Mouse (Mus musculus) G1E (cell line): Measurements from ENCODE around the gene Mapk8ip3. TPM values are rescaled to one million over a fixed set of nuclear protein-coding genes. Genes with fewer than 3 reads are reported as not detected.

Source experiments
- ATAC-seq: 2 replicates; pipeline ENCODE4 v1.8.0; 2016; ENCODE audit warnings: mild to moderate bottlenecking; ENCODE audit not compliant: insufficient number of reproducible peaks, poor library complexity, low FRiP score, severe bottlenecking; ENCODE audit errors: extremely low read depth
- DNase-seq: peaks from one replicate; pipeline ENCODE4 v3.0.0; 2012; ENCODE audit warnings: low spot score
- H3K27me3 ChIP-seq: 2 replicates; pipeline ENCODE4 v1.6.1; 2012; ENCODE audit warnings: mild to moderate bottlenecking, low read length, inconsistent platforms; ENCODE audit not compliant: insufficient read depth
- H3K36me3 ChIP-seq: replicated peaks from 2 replicates; pipeline ENCODE3; 2012; ENCODE audit warnings: mild to moderate bottlenecking, inconsistent platforms
- H3K4me1 ChIP-seq: 2 replicates; pipeline ENCODE4 v1.6.1; 2012; ENCODE audit warnings: low read depth, low read length, inconsistent platforms, mixed read lengths; ENCODE audit not compliant: insufficient read depth
- H3K4me3 ChIP-seq: 2 replicates; pipeline ENCODE4 v1.5.1; 2012; ENCODE audit warnings: low read depth, mild to moderate bottlenecking, inconsistent platforms, low read length, moderate library complexity, mixed read lengths
- H3K9me3 ChIP-seq: replicated peaks from 2 replicates; pipeline ENCODE4 v1.6.1; 2012; ENCODE audit warnings: inconsistent platforms
- CTCF ChIP-seq: IDR thresholded peaks from 2 replicates; pipeline ENCODE4 v1.5.1; 2012; ENCODE audit warnings: low read depth, low read length, inconsistent platforms, mixed read lengths
- GATA1 ChIP-seq: IDR thresholded peaks from 2 replicates; pipeline ENCODE4 v1.6.1; 2012; ENCODE audit warnings: borderline replicate concordance, low read length, inconsistent platforms, mixed read lengths
- GATA2 ChIP-seq: IDR thresholded peaks from 2 replicates; pipeline ENCODE4 v1.6.1; 2012; ENCODE audit warnings: low read depth, low read length, inconsistent platforms, borderline replicate concordance
- POLR2AphosphoS5 ChIP-seq: IDR thresholded peaks from 2 replicates; pipeline ENCODE4 v1.6.1; 2012; ENCODE audit warnings: low read depth, low read length, inconsistent platforms; ENCODE audit not compliant: insufficient replicate concordance
- TAL1 ChIP-seq: conservative IDR thresholded peaks from 2 replicates; pipeline ENCODE4 v1.6.1; 2012; ENCODE audit warnings: low read depth, low read length, inconsistent platforms, mixed read lengths
- polyA plus RNA-seq: library from polyadenylated mRNA; stranded (reverse); fragments of >175 nt; gene quantifications from 2 replicates; pipeline ENCODE4 v1.2.3, GENCODE M21; 2012
- total RNA-seq, 2 experiments: library from RNA; stranded (forward) in 1 of 2; stranded (reverse) in 1 of 2; fragments of 200-1000 nt in 1 of 2; fragments of >200 nt in 1 of 2; fragmentation: Nextera tagmentation in 1 of 2; gene quantifications; 2 replicates each; pipeline ENCODE4 v1.2.3; 2014 to 2017

Mapk8ip3 gene
- total and polyA plus RNA-seq, 3 experiments = 32.4 to 122 (median 39.7) TPM

- no peaks in the 10 kb centered on the region for H3K27me3 ChIP-seq
- TF ChIP-seq GATA2 = no peak
- no peak for TF ChIP-seq CTCF
- no peak for TF ChIP-seq POLR2AphosphoS5
- TF ChIP-seq TAL1 = no peak
- TF ChIP-seq GATA1 = no peak
- H3K9me3 ChIP-seq = no peaks in the 10 kb centered on the region
- ATAC-seq = no peak
- H3K4me3 ChIP-seq = peak overlapping the region; percentile 81
- DNase-seq = no peak
- H3K4me1 ChIP-seq = peaks cover 17% of the 10 kb centered on the region
- peaks cover 34% of the 10 kb centered on the region for H3K36me3 ChIP-seq
Observed at GRCm38 (mm10) chr17:24848600-24849031, 88.2 kb downstream of the Mapk8ip3 start.

- Histone ChIP-seq H3K36me3 (peaks cover 23% of the 10 kb centered on the region), H3K27me3 (no peaks in the 10 kb centered on the region), H3K4me1 (peaks cover 15% of the 10 kb centered on the region), H3K4me3 (no peak overlapping the region), H3K9me3 (no peaks in the 10 kb centered on the region)
- DNase-seq (no peak), ATAC-seq (no peak)
- TF ChIP-seq POLR2AphosphoS5 (no peak), TAL1 (no peak), GATA2 (no peak), GATA1 (no peak)
Observed at GRCm38 (mm10) chr17:24847386-24847785, 89.4 kb downstream of the Mapk8ip3 start.

- H3K4me1 ChIP-seq = peaks cover 13% of the 10 kb centered on the region
- no peak overlapping the region for H3K4me3 ChIP-seq
- DNase-seq = no peak
- TF ChIP-seq POLR2AphosphoS5 = no peak
- TF ChIP-seq CTCF = no peak
- no peak for TF ChIP-seq GATA2
- no peak for TF ChIP-seq TAL1
- no peak for TF ChIP-seq GATA1
- peaks cover 20% of the 10 kb centered on the region for H3K36me3 ChIP-seq
- ATAC-seq = no peak
- peaks cover 6% of the 10 kb centered on the region; the same call in 1 of the 2 replicates for H3K27me3 ChIP-seq
- no peaks in the 10 kb centered on the region for H3K9me3 ChIP-seq
Observed at GRCm38 (mm10) chr17:24844525-24844924, 92.3 kb downstream of the Mapk8ip3 start.

GRCm38 (mm10) chr17:24842631-24843030, 94.1 kb downstream of the Mapk8ip3 start:
- H3K36me3 ChIP-seq = peaks cover 17% of the 10 kb centered on the region
- TF ChIP-seq CTCF (no peak), GATA2 (no peak), TAL1 (no peak), GATA1 (no peak), POLR2AphosphoS5 (no peak)
- ATAC-seq (no peak), DNase-seq (no peak)
- peaks cover 6% of the 10 kb centered on the region; the same call in 1 of the 2 replicates for H3K27me3 ChIP-seq
- peaks cover 7% of the 10 kb centered on the region for H3K4me1 ChIP-seq
- H3K9me3 ChIP-seq = no peaks in the 10 kb centered on the region
- H3K4me3 ChIP-seq = no peak overlapping the region

Other genes starting within 250 kb of the Mapk8ip3 start
Only the 20 nearest of the 29 such genes appear.
- gene Ndufb10, start 212.5 kb downstream of the Mapk8ip3 start, total RNA-seq (2014; fragmentation: Nextera tagmentation) = 54.6 and 63.5 TPM in 2 replicates
- gene Ndufb10, start 212.5 kb downstream of the Mapk8ip3 start, total RNA-seq (2017) = 185 and 206 TPM in 2 replicates
- gene Ndufb10, start 212.5 kb downstream of the Mapk8ip3 start, polyA plus RNA-seq = 372 and 429 TPM in 2 replicates
- not detected in 2 replicates for gene Rpl3l, start 209.2 kb downstream of the Mapk8ip3 start, total RNA-seq (2014; fragmentation: Nextera tagmentation)
- 0.17 TPM in 1 of 2 replicates, not detected in the other for gene Rpl3l, start 209.2 kb downstream of the Mapk8ip3 start, total RNA-seq (2017)
- 0.07 TPM in 1 of 2 replicates, not detected in the other for gene Rpl3l, start 209.2 kb downstream of the Mapk8ip3 start, polyA plus RNA-seq
- gene Msrb1, start 200.3 kb downstream of the Mapk8ip3 start, total RNA-seq (2014; fragmentation: Nextera tagmentation) = 62.0 and 76.8 TPM in 2 replicates
- gene Msrb1, start 200.3 kb downstream of the Mapk8ip3 start, total RNA-seq (2017) = 34.6 and 39.2 TPM in 2 replicates
- 10.1 and 14.6 TPM in 2 replicates for gene Msrb1, start 200.3 kb downstream of the Mapk8ip3 start, polyA plus RNA-seq
- gene Hs3st6, start 184.0 kb downstream of the Mapk8ip3 start, total RNA-seq (2014; fragmentation: Nextera tagmentation) = not detected in 2 replicates
- gene Hs3st6, start 184.0 kb downstream of the Mapk8ip3 start, total RNA-seq (2017) = not detected in 2 replicates
- not detected in 2 replicates for gene Hs3st6, start 184.0 kb downstream of the Mapk8ip3 start, polyA plus RNA-seq
- 7.6 and 8.4 TPM in 2 replicates for gene Meiob, start 132.7 kb downstream of the Mapk8ip3 start, total RNA-seq (2014; fragmentation: Nextera tagmentation)
- gene Meiob, start 132.7 kb downstream of the Mapk8ip3 start, total RNA-seq (2017) = 1.9 and 2.1 TPM in 2 replicates
- gene Meiob, start 132.7 kb downstream of the Mapk8ip3 start, polyA plus RNA-seq = 0.07 and 0.13 TPM in 2 replicates
- 16.8 and 22.3 TPM in 2 replicates for gene Hagh, start 96.8 kb downstream of the Mapk8ip3 start, total RNA-seq (2014; fragmentation: Nextera tagmentation)
- 30.4 and 34.7 TPM in 2 replicates for gene Hagh, start 96.8 kb downstream of the Mapk8ip3 start, total RNA-seq (2017)
- 22.1 and 22.3 TPM in 2 replicates for gene Hagh, start 96.8 kb downstream of the Mapk8ip3 start, polyA plus RNA-seq
- gene Fahd1, start 86.6 kb downstream of the Mapk8ip3 start, total RNA-seq (2014; fragmentation: Nextera tagmentation) = 7.9 and 10.8 TPM in 2 replicates
- gene Fahd1, start 86.6 kb downstream of the Mapk8ip3 start, total RNA-seq (2017) = 16.1 TPM in 2 replicates
- gene Fahd1, start 86.6 kb downstream of the Mapk8ip3 start, polyA plus RNA-seq = 3.9 and 4.5 TPM in 2 replicates
- not detected in 2 replicates for gene Igfals, start 71.0 kb downstream of the Mapk8ip3 start, total RNA-seq (2014; fragmentation: Nextera tagmentation)
- gene Igfals, start 71.0 kb downstream of the Mapk8ip3 start, total RNA-seq (2017) = 0.12 and 0.16 TPM in 2 replicates
- 0.10 and 0.12 TPM in 2 replicates for gene Igfals, start 71.0 kb downstream of the Mapk8ip3 start, polyA plus RNA-seq
- gene Nubp2, start 50.6 kb downstream of the Mapk8ip3 start, total RNA-seq (2014; fragmentation: Nextera tagmentation) = 92.9 and 95.7 TPM in 2 replicates
- 46.9 and 58.5 TPM in 2 replicates for gene Nubp2, start 50.6 kb downstream of the Mapk8ip3 start, total RNA-seq (2017)
- gene Nubp2, start 50.6 kb downstream of the Mapk8ip3 start, polyA plus RNA-seq = 79.9 and 103 TPM in 2 replicates
- 10.9 and 12.8 TPM in 2 replicates for gene Spsb3, start 50.3 kb downstream of the Mapk8ip3 start, total RNA-seq (2014; fragmentation: Nextera tagmentation)
- 15.9 and 19.7 TPM in 2 replicates for gene Spsb3, start 50.3 kb downstream of the Mapk8ip3 start, total RNA-seq (2017)
- gene Spsb3, start 50.3 kb downstream of the Mapk8ip3 start, polyA plus RNA-seq = 35.1 and 42.6 TPM in 2 replicates
- gene Eme2, start 41.9 kb downstream of the Mapk8ip3 start, total RNA-seq (2014; fragmentation: Nextera tagmentation) = 3.4 and 6.5 TPM in 2 replicates
- gene Eme2, start 41.9 kb downstream of the Mapk8ip3 start, total RNA-seq (2017) = 18.2 and 19.4 TPM in 2 replicates
- gene Eme2, start 41.9 kb downstream of the Mapk8ip3 start, polyA plus RNA-seq = 9.4 and 12.1 TPM in 2 replicates
- gene Mrps34, start 41.9 kb downstream of the Mapk8ip3 start, total RNA-seq (2014; fragmentation: Nextera tagmentation) = 28.8 and 30.8 TPM in 2 replicates
- 15.6 and 21.1 TPM in 2 replicates for gene Mrps34, start 41.9 kb downstream of the Mapk8ip3 start, total RNA-seq (2017)
- 81.7 and 82.8 TPM in 2 replicates for gene Mrps34, start 41.9 kb downstream of the Mapk8ip3 start, polyA plus RNA-seq
- gene Nme3, start 40.5 kb downstream of the Mapk8ip3 start, total RNA-seq (2014; fragmentation: Nextera tagmentation) = 5.6 and 9.5 TPM in 2 replicates
- gene Nme3, start 40.5 kb downstream of the Mapk8ip3 start, total RNA-seq (2017) = 29.0 and 32.5 TPM in 2 replicates
- 20.2 and 26.8 TPM in 2 replicates for gene Nme3, start 40.5 kb downstream of the Mapk8ip3 start, polyA plus RNA-seq
- gene Jpt2, start 23.7 kb upstream of the Mapk8ip3 start, total RNA-seq (2014; fragmentation: Nextera tagmentation) = 79.9 and 83.5 TPM in 2 replicates
- gene Jpt2, start 23.7 kb upstream of the Mapk8ip3 start, total RNA-seq (2017) = 71.2 and 72.3 TPM in 2 replicates
- gene Jpt2, start 23.7 kb upstream of the Mapk8ip3 start, polyA plus RNA-seq = 25.9 and 28.8 TPM in 2 replicates
- gene Cramp1l, start 78.8 kb upstream of the Mapk8ip3 start, total RNA-seq (2014; fragmentation: Nextera tagmentation) = 37.7 and 39.5 TPM in 2 replicates
- 8.6 and 8.9 TPM in 2 replicates for gene Cramp1l, start 78.8 kb upstream of the Mapk8ip3 start, total RNA-seq (2017)
- 14.0 and 14.9 TPM in 2 replicates for gene Cramp1l, start 78.8 kb upstream of the Mapk8ip3 start, polyA plus RNA-seq
- gene Ift140, start 79.1 kb upstream of the Mapk8ip3 start, total RNA-seq (2014; fragmentation: Nextera tagmentation) = 17.7 and 37.9 TPM in 2 replicates
- gene Ift140, start 79.1 kb upstream of the Mapk8ip3 start, total RNA-seq (2017) = 13.5 and 17.9 TPM in 2 replicates
- gene Ift140, start 79.1 kb upstream of the Mapk8ip3 start, polyA plus RNA-seq = 9.6 and 9.9 TPM in 2 replicates
- gene Tmem204, start 146.6 kb upstream of the Mapk8ip3 start, total RNA-seq (2014; fragmentation: Nextera tagmentation) = not detected in 2 replicates
- 0.11 and 0.17 TPM in 2 replicates for gene Tmem204, start 146.6 kb upstream of the Mapk8ip3 start, total RNA-seq (2017)
- not detected in 2 replicates for gene Tmem204, start 146.6 kb upstream of the Mapk8ip3 start, polyA plus RNA-seq
- gene Telo2, start 179.0 kb upstream of the Mapk8ip3 start, total RNA-seq (2014; fragmentation: Nextera tagmentation) = 6.0 and 25.6 TPM in 2 replicates
- gene Telo2, start 179.0 kb upstream of the Mapk8ip3 start, total RNA-seq (2017) = 22.3 and 28.2 TPM in 2 replicates
- 34.9 and 44.0 TPM in 2 replicates for gene Telo2, start 179.0 kb upstream of the Mapk8ip3 start, polyA plus RNA-seq
- gene Ptx4, start 183.8 kb upstream of the Mapk8ip3 start, total RNA-seq (2014; fragmentation: Nextera tagmentation) = not detected in 2 replicates
- 0.33 TPM in 1 of 2 replicates, not detected in the other for gene Ptx4, start 183.8 kb upstream of the Mapk8ip3 start, total RNA-seq (2017)
- gene Ptx4, start 183.8 kb upstream of the Mapk8ip3 start, polyA plus RNA-seq = not detected in 2 replicates
- 10.8 and 12.7 TPM in 2 replicates for gene Clcn7, start 196.4 kb upstream of the Mapk8ip3 start, total RNA-seq (2014; fragmentation: Nextera tagmentation)
- gene Clcn7, start 196.4 kb upstream of the Mapk8ip3 start, total RNA-seq (2017) = 15.7 and 17.8 TPM in 2 replicates
- gene Clcn7, start 196.4 kb upstream of the Mapk8ip3 start, polyA plus RNA-seq = 14.7 and 16.1 TPM in 2 replicates